Mouse (Mus musculus): ENCODE measurements around the gene Hdac5. TPM values are rescaled to one million over a fixed set of nuclear protein-coding genes. Genes with fewer than 3 reads are reported as not detected.

Gene Hdac5
- 60.3 and 69.2 TPM in 2 replicates for polyA plus RNA-seq (2015; fragmentation: Nextera tagmentation; extraction: Ambion mirVana)

DNA sequence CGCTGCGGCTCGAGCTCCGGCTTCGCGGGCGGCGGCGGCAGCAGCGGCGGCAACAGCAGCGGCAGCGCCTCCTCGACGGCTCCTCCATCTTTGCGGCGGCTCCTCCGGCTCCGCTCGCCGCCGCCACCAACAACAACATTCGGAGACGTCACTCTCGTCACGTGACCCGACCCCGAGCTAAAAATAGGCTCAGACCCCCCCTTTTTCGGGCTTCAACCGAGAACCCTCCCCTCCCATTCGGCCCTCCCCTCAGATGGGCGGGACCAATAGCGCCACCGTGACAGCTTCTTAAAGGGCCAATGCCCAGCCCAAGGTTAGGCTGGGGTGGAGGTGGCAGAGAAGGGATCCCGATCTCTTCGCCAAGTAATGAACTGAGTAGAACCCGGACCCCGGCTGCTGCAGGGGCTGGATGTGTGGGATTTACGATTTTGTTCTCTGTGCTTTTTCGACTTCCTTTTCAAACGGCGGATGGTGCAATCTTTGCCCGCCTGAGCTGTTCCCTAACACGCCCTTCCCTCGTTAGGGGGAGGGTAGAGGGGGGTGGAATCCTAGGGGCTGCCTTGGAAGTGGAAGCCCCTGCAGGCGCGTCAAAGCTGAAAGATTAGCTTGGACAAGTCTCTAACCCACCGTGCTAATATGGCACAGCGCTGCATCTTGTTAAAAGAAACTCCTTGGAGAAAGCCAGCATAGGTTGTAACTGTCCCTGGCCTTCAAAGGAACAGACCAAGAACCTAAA, at the start of gene Hdac5:
Gene Hdac5 (minus strand): TSS at position 161 of the 736 bp plus-strand sequence.

GRCm38 (mm10) chr11:102268520-102269244, 38.7 kb upstream of the Hdac5 start, which contains the start of gene Asb16:
Gene Asb16 (plus strand): TSS chr11:102268743.

GRCm38 (mm10) chr11:102248630-102249230, 18.8 kb upstream of the Hdac5 start, which contains the start of gene BC030867:
Gene BC030867 (plus strand): TSS chr11:102248882.

GRCm38 (mm10) chr11:102189461-102190436, 40.2 kb downstream of the Hdac5 start, which contains the start of gene G6pc3:
Gene G6pc3 (plus strand): TSS chr11:102189620.

GRCm38 (mm10) chr11:102184646-102185495, 45.1 kb downstream of the Hdac5 start, which contains the start of gene Lsm12:
Gene Lsm12 (minus strand): TSS chr11:102185296.

GRCm38 (mm10) chr11:102156039-102156785, 73.8 kb downstream of the Hdac5 start, which contains the start of gene Tmem101:
Gene Tmem101 (minus strand): TSS chr11:102156404.

DNA sequence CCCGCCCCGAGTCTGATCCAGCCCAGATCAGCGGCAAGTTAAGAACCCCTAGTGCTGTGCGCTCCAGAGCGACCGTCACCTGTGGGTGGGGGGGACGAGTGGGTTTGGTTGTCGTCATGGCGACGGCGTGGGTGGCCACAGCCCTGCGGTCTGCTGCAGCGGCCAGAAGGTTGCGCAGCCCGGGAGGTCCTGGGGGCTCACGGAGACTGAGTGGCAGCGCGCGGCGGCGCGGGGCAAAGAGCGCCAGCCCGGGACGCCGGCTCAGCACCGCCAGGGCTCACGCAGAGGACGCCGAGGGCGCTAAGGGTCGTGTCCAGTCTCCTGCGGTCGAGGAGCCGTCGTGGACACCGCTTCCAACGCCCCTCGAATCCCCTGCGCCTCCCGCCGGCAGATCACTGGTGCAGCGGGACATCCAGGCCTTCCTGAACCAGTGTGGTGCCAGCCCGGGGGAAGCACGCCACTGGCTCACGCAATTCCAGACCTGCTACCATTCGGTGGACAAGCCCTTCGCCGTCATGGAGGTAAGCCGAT, 84.4 kb downstream of the Hdac5 start, which contains the start of gene Nags:
Gene Nags (plus strand): TSS at position 43 of the 531 bp plus-strand sequence.

Small RNA genes lying within 50 kb of the gene (microRNA-seq; reads per million reads assigned to microRNA genes)
- gene Mir8101 = not detected

Other genes starting within 250 kb of the Hdac5 start
- not detected in 2 replicates for gene Cfap97d1, start 245.9 kb downstream of the Hdac5 start, polyA plus RNA-seq (2015; fragmentation: Nextera tagmentation; extraction: Ambion mirVana)
- 47.0 and 47.8 TPM in 2 replicates for gene Dusp3, start 243.2 kb downstream of the Hdac5 start, polyA plus RNA-seq (2015; fragmentation: Nextera tagmentation; extraction: Ambion mirVana)
- 44.3 and 49.5 TPM in 2 replicates for gene Mpp3, start 201.7 kb downstream of the Hdac5 start, polyA plus RNA-seq (2015; fragmentation: Nextera tagmentation; extraction: Ambion mirVana)
- gene Cd300lg, start 188.7 kb downstream of the Hdac5 start, polyA plus RNA-seq (2015; fragmentation: Nextera tagmentation; extraction: Ambion mirVana) = 0.25 and 0.27 TPM in 2 replicates
- gene Mpp2, start 141.7 kb downstream of the Hdac5 start, polyA plus RNA-seq (2015; fragmentation: Nextera tagmentation; extraction: Ambion mirVana) = 31.5 and 37.0 TPM in 2 replicates
- gene Ppy, start 128.8 kb downstream of the Hdac5 start, polyA plus RNA-seq (2015; fragmentation: Nextera tagmentation; extraction: Ambion mirVana) = not detected in 2 replicates
- gene Pyy, start 122.3 kb downstream of the Hdac5 start, polyA plus RNA-seq (2015; fragmentation: Nextera tagmentation; extraction: Ambion mirVana) = 0.62 and 0.98 TPM in 2 replicates
- not detected in 2 replicates for gene Nags, start 84.7 kb downstream of the Hdac5 start, polyA plus RNA-seq (2015; fragmentation: Nextera tagmentation; extraction: Ambion mirVana)
- 42.7 and 43.3 TPM in 2 replicates for gene Tmem101, start 73.8 kb downstream of the Hdac5 start, polyA plus RNA-seq (2015; fragmentation: Nextera tagmentation; extraction: Ambion mirVana)
- 136 and 156 TPM in 2 replicates for gene Lsm12, start 44.9 kb downstream of the Hdac5 start, polyA plus RNA-seq (2015; fragmentation: Nextera tagmentation; extraction: Ambion mirVana)
- 51.6 and 52.5 TPM in 2 replicates for gene G6pc3, start 40.5 kb downstream of the Hdac5 start, polyA plus RNA-seq (2015; fragmentation: Nextera tagmentation; extraction: Ambion mirVana)
- gene BC030867, start 18.7 kb upstream of the Hdac5 start, polyA plus RNA-seq (2015; fragmentation: Nextera tagmentation; extraction: Ambion mirVana) = 0.92 and 1.2 TPM in 2 replicates
- gene Asb16, start 38.6 kb upstream of the Hdac5 start, polyA plus RNA-seq (2015; fragmentation: Nextera tagmentation; extraction: Ambion mirVana) = 0.55 and 0.71 TPM in 2 replicates
- gene Tmub2, start 54.8 kb upstream of the Hdac5 start, polyA plus RNA-seq (2015; fragmentation: Nextera tagmentation; extraction: Ambion mirVana) = 69.9 and 75.7 TPM in 2 replicates
- gene Atxn7l3, start 66.5 kb upstream of the Hdac5 start, polyA plus RNA-seq (2015; fragmentation: Nextera tagmentation; extraction: Ambion mirVana) = 29.2 and 32.9 TPM in 2 replicates
- 70.3 and 72.4 TPM in 2 replicates for gene Ubtf, start 89.6 kb upstream of the Hdac5 start, polyA plus RNA-seq (2015; fragmentation: Nextera tagmentation; extraction: Ambion mirVana)
- 0.32 and 0.57 TPM in 2 replicates for gene Slc4a1, start 136.0 kb upstream of the Hdac5 start, polyA plus RNA-seq (2015; fragmentation: Nextera tagmentation; extraction: Ambion mirVana)
- gene Rundc3a, start 163.2 kb upstream of the Hdac5 start, polyA plus RNA-seq (2015; fragmentation: Nextera tagmentation; extraction: Ambion mirVana) = 125 and 137 TPM in 2 replicates
- 168 and 172 TPM in 2 replicates for gene Slc25a39, start 177.8 kb upstream of the Hdac5 start, polyA plus RNA-seq (2015; fragmentation: Nextera tagmentation; extraction: Ambion mirVana)
- gene Grn, start 200.1 kb upstream of the Hdac5 start, polyA plus RNA-seq (2015; fragmentation: Nextera tagmentation; extraction: Ambion mirVana) = 115 and 118 TPM in 2 replicates
- gene Fam171a2, start 217.5 kb upstream of the Hdac5 start, polyA plus RNA-seq (2015; fragmentation: Nextera tagmentation; extraction: Ambion mirVana) = 29.9 and 35.7 TPM in 2 replicates
- gene Itga2b, start 240.0 kb upstream of the Hdac5 start, polyA plus RNA-seq (2015; fragmentation: Nextera tagmentation; extraction: Ambion mirVana) = 11.8 and 12.6 TPM in 2 replicates